Mouse (Mus musculus) erythroblast, embryonic 14.5 days (primary cell): ENCODE results near the gene Sh2d5.

Experiments
- GATA1 ChIP-seq: IDR thresholded peaks from 2 replicates; pipeline ENCODE4 v1.6.1; 2012; ENCODE audit warnings: low read length, inconsistent platforms, mixed read lengths
- TAL1 ChIP-seq: IDR thresholded peaks from 3 replicates; pipeline ENCODE4 v1.6.1; 2012; ENCODE audit warnings: low read length, inconsistent platforms, mixed read lengths

- TF ChIP-seq GATA1 = no peak
- TF ChIP-seq TAL1 = no peak
These were observed 49.4 kb upstream of the Sh2d5 start for GRCm38 (mm10) chr4:138200769-138201168.
